Mouse (Mus musculus): ENCODE results near the gene Olfr739. TPM values are rescaled to one million over a fixed set of nuclear protein-coding genes. Genes with fewer than 3 reads are reported as not detected.

Gene Olfr739
- not detected for polyA plus RNA-seq (2014; fragmentation: Illumina TruSeq; extraction: RNeasy Lipid Tissue Mini Kit (QIAGEN cat#74804); ENCODE audit: low replicate concordance)

GRCm38 (mm10) chr14:50418326-50418725, at the start of gene Olfr739:
Gene Olfr739, plus strand, starts transcription at chr14:50418626.

GRCm38 (mm10) chr14:50380863-50381262, 37.6 kb upstream of the Olfr739 start, which contains the start of gene Olfr736:
Gene Olfr736, plus strand, starts transcription at chr14:50381163.

GRCm38 (mm10) chr14:50407268-50407667, 11.2 kb upstream of the Olfr739 start, which contains the start of gene Olfr738:
Gene Olfr738, plus strand, starts transcription at chr14:50407568.

GRCm38 (mm10) chr14:50445245-50445644, 26.8 kb downstream of the Olfr739 start, which contains the start of gene Olfr740:
Gene Olfr740, plus strand, starts transcription at chr14:50445545.

GRCm38 (mm10) chr14:50472438-50472837, 54.0 kb downstream of the Olfr739 start, which contains the start of gene Olfr741:
Gene Olfr741, plus strand, starts transcription at chr14:50472738.

Other genes starting within 250 kb of the Olfr739 start
- gene Olfr730, start 230.4 kb upstream of the Olfr739 start, polyA plus RNA-seq (2014; fragmentation: Illumina TruSeq; extraction: RNeasy Lipid Tissue Mini Kit (QIAGEN cat#74804); ENCODE audit: low replicate concordance), result not detected
- not detected for gene Olfr731, start 176.8 kb upstream of the Olfr739 start, polyA plus RNA-seq (2014; fragmentation: Illumina TruSeq; extraction: RNeasy Lipid Tissue Mini Kit (QIAGEN cat#74804); ENCODE audit: low replicate concordance)
- not detected for gene Olfr732, start 134.4 kb upstream of the Olfr739 start, polyA plus RNA-seq (2014; fragmentation: Illumina TruSeq; extraction: RNeasy Lipid Tissue Mini Kit (QIAGEN cat#74804); ENCODE audit: low replicate concordance)
- not detected for gene Olfr733, start 117.1 kb upstream of the Olfr739 start, polyA plus RNA-seq (2014; fragmentation: Illumina TruSeq; extraction: RNeasy Lipid Tissue Mini Kit (QIAGEN cat#74804); ENCODE audit: low replicate concordance)
- gene Olfr734, start 91.9 kb upstream of the Olfr739 start, polyA plus RNA-seq (2014; fragmentation: Illumina TruSeq; extraction: RNeasy Lipid Tissue Mini Kit (QIAGEN cat#74804); ENCODE audit: low replicate concordance), result not detected
- not detected for gene Olfr735, start 69.8 kb upstream of the Olfr739 start, polyA plus RNA-seq (2014; fragmentation: Illumina TruSeq; extraction: RNeasy Lipid Tissue Mini Kit (QIAGEN cat#74804); ENCODE audit: low replicate concordance)
- gene Tlr11, start 60.7 kb upstream of the Olfr739 start, polyA plus RNA-seq (2014; fragmentation: Illumina TruSeq; extraction: RNeasy Lipid Tissue Mini Kit (QIAGEN cat#74804); ENCODE audit: low replicate concordance), result 2.8 TPM
- gene Olfr736, start 37.5 kb upstream of the Olfr739 start, polyA plus RNA-seq (2014; fragmentation: Illumina TruSeq; extraction: RNeasy Lipid Tissue Mini Kit (QIAGEN cat#74804); ENCODE audit: low replicate concordance), result not detected
- not detected for gene Olfr738, start 11.1 kb upstream of the Olfr739 start, polyA plus RNA-seq (2014; fragmentation: Illumina TruSeq; extraction: RNeasy Lipid Tissue Mini Kit (QIAGEN cat#74804); ENCODE audit: low replicate concordance)
- not detected for gene Olfr740, start 26.9 kb downstream of the Olfr739 start, polyA plus RNA-seq (2014; fragmentation: Illumina TruSeq; extraction: RNeasy Lipid Tissue Mini Kit (QIAGEN cat#74804); ENCODE audit: low replicate concordance)
- not detected for gene Olfr741, start 54.1 kb downstream of the Olfr739 start, polyA plus RNA-seq (2014; fragmentation: Illumina TruSeq; extraction: RNeasy Lipid Tissue Mini Kit (QIAGEN cat#74804); ENCODE audit: low replicate concordance)
- not detected for gene Olfr742, start 85.0 kb downstream of the Olfr739 start, polyA plus RNA-seq (2014; fragmentation: Illumina TruSeq; extraction: RNeasy Lipid Tissue Mini Kit (QIAGEN cat#74804); ENCODE audit: low replicate concordance)
- not detected for gene Olfr743, start 103.2 kb downstream of the Olfr739 start, polyA plus RNA-seq (2014; fragmentation: Illumina TruSeq; extraction: RNeasy Lipid Tissue Mini Kit (QIAGEN cat#74804); ENCODE audit: low replicate concordance)
- not detected for gene Olfr744, start 196.3 kb downstream of the Olfr739 start, polyA plus RNA-seq (2014; fragmentation: Illumina TruSeq; extraction: RNeasy Lipid Tissue Mini Kit (QIAGEN cat#74804); ENCODE audit: low replicate concordance)
- gene Olfr745, start 220.8 kb downstream of the Olfr739 start, polyA plus RNA-seq (2014; fragmentation: Illumina TruSeq; extraction: RNeasy Lipid Tissue Mini Kit (QIAGEN cat#74804); ENCODE audit: low replicate concordance), result not detected
- not detected for gene Olfr746, start 228.5 kb downstream of the Olfr739 start, polyA plus RNA-seq (2014; fragmentation: Illumina TruSeq; extraction: RNeasy Lipid Tissue Mini Kit (QIAGEN cat#74804); ENCODE audit: low replicate concordance)